Mouse (Mus musculus) MEL (cell line): ENCODE measurements around the gene Ccdc38. TPM values are rescaled to one million over a fixed set of nuclear protein-coding genes. Genes with fewer than 3 reads are reported as not detected.

ENCODE experiments used
- DNase-seq: peaks from one replicate; pipeline ENCODE4 v3.0.0; 2011; ENCODE audit warnings: low read depth, low spot score
- H3K27ac ChIP-seq: 2 replicates; pipeline ENCODE4 v1.5.1; 2012; ENCODE audit warnings: low read depth, mild to moderate bottlenecking, control low read depth, low read length, moderate library complexity; ENCODE audit not compliant: control insufficient read depth
- H3K27me3 ChIP-seq, 2 experiments: fragments of 150-350 bp in 1 of 2; sonication (generic) in 1 of 2; 2 replicates each; pipeline ENCODE4 v1.6.1; 2012; ENCODE audit warnings: low read length in 2 of 2, mild to moderate bottlenecking in 2 of 2, improper control_type of control experiment in 1 of 2, moderate library complexity in 1 of 2; ENCODE audit not compliant: insufficient read depth in 2 of 2, control insufficient read depth in 1 of 2
- H3K36me3 ChIP-seq, 2 experiments: 2 replicates each; pipeline ENCODE4 v1.6.1; 2012 to 2014; ENCODE audit warnings: low read length in 2 of 2, improper control_type of control experiment in 1 of 2, inconsistent platforms in 1 of 2, mild to moderate bottlenecking in 1 of 2; ENCODE audit not compliant: insufficient read depth in 2 of 2, control insufficient read depth in 1 of 2
- H3K4me1 ChIP-seq, 2 experiments: fragments of 150-350 bp in 1 of 2; sonication (generic) in 1 of 2; 2 replicates each; pipeline ENCODE4 v1.6.1; 2012; ENCODE audit warnings: low read length in 2 of 2, improper control_type of control experiment in 1 of 2, mild to moderate bottlenecking in 1 of 2; ENCODE audit not compliant: insufficient read depth in 2 of 2, control insufficient read depth in 1 of 2
- H3K4me3 ChIP-seq, 2 experiments: fragments of 150-350 bp in 1 of 2; sonication (generic) in 1 of 2; 2 replicates each; pipeline ENCODE4 v1.5.1; 2012; ENCODE audit warnings: low read depth in 2 of 2, low read length in 2 of 2, mild to moderate bottlenecking in 2 of 2, moderate library complexity in 2 of 2, control low read depth in 1 of 2, improper control_type of control experiment in 1 of 2; ENCODE audit not compliant: control insufficient read depth in 1 of 2, insufficient read depth in 1 of 2
- H3K79me2 ChIP-seq: 2 replicates; pipeline ENCODE4 v1.6.1; 2012; ENCODE audit warnings: mild to moderate bottlenecking, low read length, moderate library complexity; ENCODE audit not compliant: control insufficient read depth, poor library complexity, insufficient read depth
- H3K9ac ChIP-seq: 2 replicates; pipeline ENCODE4 v1.6.1; 2012; ENCODE audit warnings: low read depth, mild to moderate bottlenecking, control low read depth, low read length, moderate library complexity; ENCODE audit not compliant: control insufficient read depth, poor library complexity, severe bottlenecking
- H3K9me3 ChIP-seq: fragments of 150-350 bp; sonication (generic); replicated peaks from 2 replicates; pipeline ENCODE4 v1.6.1; 2012; ENCODE audit warnings: mild to moderate bottlenecking, low read length, improper control_type of control experiment, moderate library complexity; ENCODE audit not compliant: insufficient read depth
- CHD2 ChIP-seq: IDR thresholded peaks from 2 replicates; pipeline ENCODE4 v1.6.1; 2011; ENCODE audit warnings: low read length, improper control_type of control experiment
- CTCF ChIP-seq, 3 experiments: IDR thresholded peaks in 2 of 3; conservative IDR thresholded peaks in 1 of 3; 2 replicates each; pipeline ENCODE4 v1.5.1; 2011 to 2012; ENCODE audit warnings: low read length in 3 of 3, low read depth in 2 of 3, mild to moderate bottlenecking in 2 of 3, improper control_type of control experiment in 1 of 3, inconsistent platforms in 1 of 3, mixed read lengths in 1 of 3, moderate library complexity in 1 of 3; ENCODE audit not compliant: control insufficient read depth in 1 of 3, insufficient read depth in 1 of 3, poor library complexity in 1 of 3, severe bottlenecking in 1 of 3
- E2F4 ChIP-seq: IDR thresholded peaks from 2 replicates; pipeline ENCODE4 v1.6.1; 2011; ENCODE audit warnings: low read depth, low read length, improper control_type of control experiment, borderline replicate concordance
- ELF1 ChIP-seq: IDR thresholded peaks from 2 replicates; pipeline ENCODE4 v1.6.1; 2014; ENCODE audit warnings: low read depth, mild to moderate bottlenecking, inconsistent platforms, low read length, improper control_type of control experiment, moderate library complexity
- ETS1 ChIP-seq: IDR thresholded peaks from 2 replicates; pipeline ENCODE4 v1.6.1; 2012; ENCODE audit warnings: low read depth, mild to moderate bottlenecking, inconsistent platforms, low read length, improper control_type of control experiment, moderate library complexity
- KAT2A ChIP-seq: conservative IDR thresholded peaks from 2 replicates; pipeline ENCODE4 v1.6.1; 2012; ENCODE audit warnings: low read depth, low read length, improper control_type of control experiment, inconsistent platforms
- MAFK ChIP-seq: IDR thresholded peaks from 2 replicates; pipeline ENCODE4 v1.6.1; 2011; ENCODE audit warnings: low read depth, mild to moderate bottlenecking, low read length, improper control_type of control experiment, borderline replicate concordance
- MAX ChIP-seq: IDR thresholded peaks from 2 replicates; pipeline ENCODE4 v1.6.1; 2011; ENCODE audit warnings: low read length, improper control_type of control experiment
- MEF2A ChIP-seq: IDR thresholded peaks from 2 replicates; pipeline ENCODE4 v1.6.1; 2014; ENCODE audit warnings: low read depth, mild to moderate bottlenecking, inconsistent platforms, low read length, improper control_type of control experiment; ENCODE audit not compliant: poor library complexity, insufficient replicate concordance, severe bottlenecking; ENCODE audit errors: extremely low read depth
- MYC ChIP-seq: IDR thresholded peaks from 2 replicates; pipeline ENCODE4 v1.6.1; 2011; ENCODE audit warnings: low read depth, mild to moderate bottlenecking, low read length, improper control_type of control experiment, moderate library complexity
- POLR2AphosphoS2 ChIP-seq: IDR thresholded peaks from 2 replicates; pipeline ENCODE4 v1.6.1; 2011; ENCODE audit warnings: low read length, improper control_type of control experiment
- POLR2AphosphoS5 ChIP-seq: IDR thresholded peaks from 2 replicates; pipeline ENCODE4 v1.6.1; 2012; ENCODE audit warnings: low read depth, borderline replicate concordance, mild to moderate bottlenecking, inconsistent platforms, low read length, moderate library complexity, mixed read lengths
- RCOR1 ChIP-seq: IDR thresholded peaks from 2 replicates; pipeline ENCODE4 v1.6.1; 2012; ENCODE audit warnings: low read depth, mild to moderate bottlenecking, inconsistent platforms, low read length, improper control_type of control experiment
- TAL1 ChIP-seq: IDR thresholded peaks from 2 replicates; pipeline ENCODE4 v1.6.1; 2012; ENCODE audit warnings: mild to moderate bottlenecking, inconsistent platforms, low read length, moderate library complexity, mixed read lengths
- TBP ChIP-seq: IDR thresholded peaks from 2 replicates; pipeline ENCODE4 v1.8.0; 2011; ENCODE audit warnings: low read depth, low read length, improper control_type of control experiment
- USF2 ChIP-seq, 2 experiments: IDR thresholded peaks; 2 replicates each; pipeline ENCODE4 v1.6.1; 2011 to 2012; ENCODE audit warnings: improper control_type of control experiment in 2 of 2, low read length in 2 of 2, borderline replicate concordance in 1 of 2, inconsistent platforms in 1 of 2, low read depth in 1 of 2, mild to moderate bottlenecking in 1 of 2; ENCODE audit not compliant: insufficient read depth in 1 of 2
- ZNF384 ChIP-seq: IDR thresholded peaks from 2 replicates; pipeline ENCODE4 v1.6.1; 2012; ENCODE audit warnings: low read depth, mild to moderate bottlenecking, inconsistent platforms, low read length, improper control_type of control experiment
- polyA plus RNA-seq, 2 experiments: library from polyadenylated mRNA; stranded (reverse) in 1 of 2; unstranded in 1 of 2; fragments of >175 nt in 1 of 2; fragments of >200 nt in 1 of 2; gene quantifications; 2 replicates each; pipeline versions ENCODE4 v1.2.1 to v1.2.4; 2012; ENCODE audit warnings: low replicate concordance in 2 of 2, low read depth in 1 of 2; ENCODE audit not compliant: insufficient read length in 2 of 2, insufficient read depth in 1 of 2, missing spikeins in 1 of 2
- total RNA-seq: library from RNA; depleted of rRNA; stranded (reverse); fragments of 300-350 nt; gene quantifications from 2 replicates; pipeline ENCODE4 v1.2.3, GENCODE M21; 2012

The Ccdc38 gene
- total and polyA plus RNA-seq, 3 experiments: 0.22 TPM; not detected in 2

GRCm38 (mm10) chr10:93614850-93615249, 74.4 kb downstream of the Ccdc38 start:
- Histone ChIP-seq H3K9ac (no peak overlapping the region), H3K4me3 (no peak overlapping the region), H3K79me2 (no peaks in the 10 kb centered on the region), H3K27me3 (no peaks in the 10 kb centered on the region), H3K36me3 (no peaks in the 10 kb centered on the region), H3K9me3 (no peaks in the 10 kb centered on the region), H3K4me1 (no peaks in the 10 kb centered on the region), H3K27ac (no peak overlapping the region)
- TF ChIP-seq KAT2A (no peak), RCOR1 (no peak), CTCF (IDR thresholded peaks at IDR 0.05 in 2 of 3, conservative IDR thresholded peaks at IDR 0.05 in 1 of 3; ENCODE audit: control insufficient read depth in 1 of 3, insufficient read depth in 1 of 3, low read depth in 2 of 3, low read length in 3 of 3, poor library complexity in 1 of 3, severe bottlenecking in 1 of 3) (no peak), ETS1 (no peak), ELF1 (no peak), ZNF384 (no peak), USF2 (IDR thresholded peaks at IDR 0.05; ENCODE audit: borderline replicate concordance in 1 of 2, insufficient read depth in 1 of 2, low read depth in 1 of 2, low read length in 2 of 2) (no peak), MYC (no peak), MEF2A (no peak), CHD2 (no peak), POLR2AphosphoS2 (no peak)
- no peak for DNase-seq

GRCm38 (mm10) chr10:93620438-93621179, 80.2 kb downstream of the Ccdc38 start:
- no peak for TF ChIP-seq POLR2AphosphoS5
- TF ChIP-seq E2F4: no peak
- no peak for TF ChIP-seq USF2 (IDR thresholded peaks at IDR 0.05; ENCODE audit: borderline replicate concordance in 1 of 2, insufficient read depth in 1 of 2, low read depth in 1 of 2, low read length in 2 of 2)
- no peak for TF ChIP-seq TBP
- TF ChIP-seq MAFK: no peak
- TF ChIP-seq MAX: no peak
- no peak for TF ChIP-seq MEF2A
- no peak for TF ChIP-seq TAL1
- TF ChIP-seq, all 39 proteins: peak for 0
- no peak for DNase-seq
- Histone ChIP-seq H3K79me2 (no peaks in the 10 kb centered on the region), H3K27ac (no peak overlapping the region), H3K36me3 (no peaks in the 10 kb centered on the region), H3K4me3 (no peak overlapping the region), H3K27me3 (no peaks in the 10 kb centered on the region), H3K9me3 (no peaks in the 10 kb centered on the region), H3K9ac (no peak overlapping the region), H3K4me1 (no peaks in the 10 kb centered on the region)
